ENCODE assay signal across 8 mouse cellular contexts in the genomic region with DNA sequence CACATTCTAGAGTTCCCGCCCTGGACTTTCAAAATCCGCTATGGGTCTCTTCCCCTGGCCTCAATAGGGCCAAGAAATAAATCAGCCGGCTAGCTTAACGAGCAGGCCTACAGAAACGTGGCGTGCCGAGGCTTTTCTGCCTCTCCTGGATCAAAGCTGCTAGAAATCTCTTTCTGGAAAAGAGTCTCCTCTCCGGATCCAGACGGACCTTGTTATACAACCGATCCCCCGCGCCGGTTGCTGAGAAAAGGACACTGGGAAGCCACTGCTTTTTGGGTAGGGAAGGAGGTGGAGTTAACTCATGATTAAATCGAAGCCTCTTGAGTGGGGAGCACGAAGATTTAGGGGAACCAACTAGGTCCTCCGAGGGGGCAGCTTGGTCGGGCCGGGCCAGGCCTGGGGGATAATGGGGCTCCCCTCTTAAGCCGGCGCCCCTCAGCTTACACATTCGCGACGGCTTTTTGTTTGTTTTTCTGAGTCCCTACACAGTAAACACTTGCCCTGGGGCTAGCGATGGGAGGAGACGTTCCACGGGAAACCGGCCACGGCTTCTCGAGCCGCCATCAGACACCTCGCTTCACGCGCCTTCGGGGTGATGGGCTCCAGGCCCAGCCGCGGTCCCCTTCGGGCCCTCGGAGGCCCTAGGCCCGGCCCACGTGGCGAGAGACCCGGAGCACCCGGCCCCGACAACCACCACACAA. TPM values are rescaled to one million over a fixed set of nuclear protein-coding genes. Genes with fewer than 3 reads are reported as not detected.
DNase-seq lines count a peak whose midpoint lies in the region; TF ChIP-seq lines count a peak whose summit lies in the region.

No protein-coding gene starts in this region.

- no peak for TF ChIP-seq CTCF in heart, adult 2 months (IDR thresholded peaks at IDR 0.05)
- TF ChIP-seq CTCF in kidney, adult 2 months (conservative IDR thresholded peaks at IDR 0.05; ENCODE audit: insufficient read depth, insufficient read length, low read depth, low read length): no peak
- no peak for TF ChIP-seq CTCF in liver, adult 2 months (IDR thresholded peaks at IDR 0.05; ENCODE audit: low read depth, low read length)

- peaks cover 3% of the 10 kb centered on the region for H3K79me2 ChIP-seq in heart, adult 2 months (replicated peaks; ENCODE audit: control insufficient read depth, insufficient read depth, low read length)
- H3K79me2 ChIP-seq in liver, adult 2 months (ENCODE audit: control insufficient read depth, insufficient read depth, low read length): peaks cover 27% of the 10 kb centered on the region; the same call in 1 of the 2 replicates

- no peak for TF ChIP-seq POLR2A in heart, adult 2 months (IDR thresholded peaks at IDR 0.05; ENCODE audit: insufficient read depth, low read depth, low read length)
- TF ChIP-seq POLR2A in kidney, adult 2 months (IDR thresholded peaks at IDR 0.05; ENCODE audit: low read depth, low read length): no peak
- no peak for TF ChIP-seq POLR2A in liver, adult 2 months (IDR thresholded peaks at IDR 0.05; ENCODE audit: extremely low read depth, insufficient read depth, low read length)

- H3K27me3 ChIP-seq in heart, adult 2 months (ENCODE audit: control insufficient read depth, insufficient read depth, low read length): no peaks in the 10 kb centered on the region
- H3K27me3 ChIP-seq in kidney, adult 2 months (replicated peaks; ENCODE audit: control insufficient read depth, insufficient read depth, low read length): no peaks in the 10 kb centered on the region
- no peaks in the 10 kb centered on the region for H3K27me3 ChIP-seq in liver, adult 2 months (ENCODE audit: control insufficient read depth, insufficient read depth, low read length)

- peaks cover 7% of the 10 kb centered on the region for H3K4me1 ChIP-seq in heart, adult 2 months (ENCODE audit: control insufficient read depth, insufficient read depth, low read length)
- H3K4me1 ChIP-seq in kidney, adult 2 months (ENCODE audit: control insufficient read depth, insufficient read depth, low read length): peaks cover 7% of the 10 kb centered on the region; the same call in 1 of the 2 replicates
- H3K4me1 ChIP-seq in liver, adult 2 months (ENCODE audit: control insufficient read depth, insufficient read depth, low read length): peaks cover 18% of the 10 kb centered on the region

- H3K4me3 ChIP-seq in heart, adult 2 months: peak overlapping the region; percentile 98
- H3K4me3 ChIP-seq in kidney, adult 2 months (ENCODE audit: insufficient read depth, low read depth, low read length): peak overlapping the region; percentile 70
- H3K4me3 ChIP-seq in liver, adult 2 months (ENCODE audit: insufficient read depth, low read depth, low read length): peak overlapping the region; percentile 96

- intact Hi-C loops in heart, adult 2 months (cut with DNase I): loop anchor here (2.0 to 5.0 kb wide), 2 partner anchors 33 to 1001 kb away; a partner anchor contains a TSS

- peak; percentile 20 to 33 for DNase-seq in urinary bladder, adult 18-20 months (ENCODE audit: low spot score in 2 of 2)
- DNase-seq in urinary bladder, postnatal 10 days (ENCODE audit: low spot score): no peak
- DNase-seq in cerebellum, postnatal 10 days: peak; percentile 48 to 66
- DNase-seq in heart, adult 2 months: peak; percentile 60 to 61
- DNase-seq in kidney, adult 2 months: peak; percentile 70
- DNase-seq in liver, adult 2 months (ENCODE audit: extremely low read depth, low read depth, low spot score): peak; percentile 48
- peak; percentile 51 for DNase-seq in neural tube, embryonic 10.5 days (ENCODE audit: extremely low spot score, low spot score)
- DNase-seq in testis, postnatal 14 days (ENCODE audit: low spot score): peak; percentile 58

- H3K36me3 ChIP-seq in heart, adult 2 months (ENCODE audit: control insufficient read depth, insufficient read depth, low read length): peaks cover 9% of the 10 kb centered on the region; the same call in 1 of the 2 replicates
- H3K36me3 ChIP-seq in kidney, adult 2 months (ENCODE audit: control insufficient read depth, insufficient read depth, low read length): no peaks in the 10 kb centered on the region
- peaks cover 5% of the 10 kb centered on the region; the same call in 1 of the 2 replicates for H3K36me3 ChIP-seq in liver, adult 2 months (ENCODE audit: control insufficient read depth, insufficient read depth, low read length)

- H3K9ac ChIP-seq in heart, adult 2 months (ENCODE audit: low read depth, low read length): peak overlapping the region; percentile 78
- H3K9ac ChIP-seq in liver, adult 2 months (ENCODE audit: low read depth, low read length): peak overlapping the region; percentile 95

- TF ChIP-seq EP300 in heart, adult 2 months (IDR thresholded peaks at IDR 0.05; ENCODE audit: insufficient read depth, low read depth, low read length): no peak

- under 1% methylated on average over 44 of the region's 44 CpGs for WGBS in heart, adult 2 months
- WGBS in kidney, adult 2 months: 1% methylated on average over 44 of the region's 44 CpGs
- under 1% methylated on average over 44 of the region's 44 CpGs for WGBS in liver, adult 2 months

- peak overlapping the region; percentile 100 for H3K27ac ChIP-seq in heart, adult 2 months
- peak overlapping the region; percentile 99 for H3K27ac ChIP-seq in kidney, adult 2 months (ENCODE audit: insufficient read depth, low read depth, low read length)
- H3K27ac ChIP-seq in liver, adult 2 months (replicated peaks; ENCODE audit: insufficient read depth, low read depth, low read length): peak overlapping the region; percentile 99

RNA-seq across cellular contexts. Expression of a gene that starts 0.5 kb away (rescaled TPM):
- 10 to 100 TPM; 21.2 to 23.3 TPM for total RNA-seq in heart, adult 2 months (2021)
- polyA plus RNA-seq in heart, adult 2 months (2012; rRNA removed): 30.9 and 34.4 TPM in 2 replicates
- 26.4 and 35.6 TPM in 2 replicates for polyA plus RNA-seq in kidney, adult 2 months (2012; rRNA removed)
- total RNA-seq in liver, adult 2 months (2014; rRNA removed): 8.6 and 13.8 TPM in 2 replicates
- 26.5 and 30.8 TPM in 2 replicates for polyA plus RNA-seq in liver, adult 2 months (2012; rRNA removed)

RNA-seq across cellular contexts. Expression of a gene that starts 0.9 kb away (rescaled TPM):
- 10 to 100 TPM; 89.7 to 92.3 TPM for total RNA-seq in heart, adult 2 months (2021)
- polyA plus RNA-seq in heart, adult 2 months (2012; rRNA removed): 164 and 193 TPM in 2 replicates
- 204 and 218 TPM in 2 replicates for polyA plus RNA-seq in kidney, adult 2 months (2012; rRNA removed)
- 88.6 and 89.8 TPM in 2 replicates for total RNA-seq in liver, adult 2 months (2014; rRNA removed)
- polyA plus RNA-seq in liver, adult 2 months (2012; rRNA removed): 95.1 and 112 TPM in 2 replicates

RNA-seq across cellular contexts. Expression of a gene that starts 33.1 kb away (rescaled TPM):
- 10 to 100 TPM; 18.2 to 21.0 TPM for total RNA-seq in heart, adult 2 months (2021)
- 22.5 and 27.9 TPM in 2 replicates for polyA plus RNA-seq in heart, adult 2 months (2012; rRNA removed)
- 40.2 and 48.3 TPM in 2 replicates for polyA plus RNA-seq in kidney, adult 2 months (2012; rRNA removed)
- 3.1 and 7.3 TPM in 2 replicates for total RNA-seq in liver, adult 2 months (2014; rRNA removed)
- 25.4 and 25.8 TPM in 2 replicates for polyA plus RNA-seq in liver, adult 2 months (2012; rRNA removed)

RNA-seq across cellular contexts. Expression of a gene that starts 40.3 kb away (rescaled TPM):
- total RNA-seq in heart, adult 2 months (2021): 1 to 10 TPM; 5.0 to 8.1 TPM
- polyA plus RNA-seq in heart, adult 2 months (2012; rRNA removed): 5.2 and 5.4 TPM in 2 replicates
- 1.1 and 1.3 TPM in 2 replicates for polyA plus RNA-seq in kidney, adult 2 months (2012; rRNA removed)
- not detected in 2 replicates for total RNA-seq in liver, adult 2 months (2014; rRNA removed)
- polyA plus RNA-seq in liver, adult 2 months (2012; rRNA removed): 0.26 TPM in 1 of 2 replicates, not detected in the other

RNA-seq across cellular contexts. Expression of a gene that starts 53.9 kb away (rescaled TPM):
- 1 to 10 TPM in 1 of 2 experiments, under 1 TPM in 1; 0.82 to 1.2 TPM for total RNA-seq in heart, adult 2 months (2021)
- polyA plus RNA-seq in heart, adult 2 months (2012; rRNA removed): 2.5 and 3.8 TPM in 2 replicates
- polyA plus RNA-seq in kidney, adult 2 months (2012; rRNA removed): 21.9 and 23.2 TPM in 2 replicates
- total RNA-seq in liver, adult 2 months (2014; rRNA removed): 0.20 and 0.28 TPM in 2 replicates
- polyA plus RNA-seq in liver, adult 2 months (2012; rRNA removed): 0.65 and 0.77 TPM in 2 replicates
